Mouse (Mus musculus): ENCODE data around the gene Olfr718-ps1. TPM values are rescaled to one million over a fixed set of nuclear protein-coding genes. Genes with fewer than 3 reads are reported as not detected.
"Not testable (repeated sequence)": the region's sequence is repeated elsewhere in the genome, so short reads cannot be mapped to it uniquely, and the experiment has no call there.

Olfr718-ps1 gene
- polyA plus RNA-seq, 1 experiment from 2014 or later, result not detected

GRCm38 (mm10) chr5:143155534-143155933 lies 8.2 kb upstream of the Olfr718-ps1 start:
- WGBS (ENCODE audit: insufficient replicate concordance), result 68% methylated on average over 3 of the region's 3 CpGs
- DNase-seq (peak; percentile 36), ATAC-seq (ENCODE audit: low read depth) (no peak)
- Histone ChIP-seq H3K4me2 (no peak overlapping the region), H3K9me3 (replicated peaks) (peaks cover 9% of the 10 kb centered on the region; the same call in 1 of the 2 replicates), H3K36me3 (no peaks in the 10 kb centered on the region), H3K27me3 (peaks cover 44% of the 10 kb centered on the region), H3K9ac (no peak overlapping the region), H3K4me1 (replicated peaks) (no peaks in the 10 kb centered on the region), H3K4me3 (replicated peaks) (no peak overlapping the region), H3K27ac (no peak overlapping the region)

DNA sequence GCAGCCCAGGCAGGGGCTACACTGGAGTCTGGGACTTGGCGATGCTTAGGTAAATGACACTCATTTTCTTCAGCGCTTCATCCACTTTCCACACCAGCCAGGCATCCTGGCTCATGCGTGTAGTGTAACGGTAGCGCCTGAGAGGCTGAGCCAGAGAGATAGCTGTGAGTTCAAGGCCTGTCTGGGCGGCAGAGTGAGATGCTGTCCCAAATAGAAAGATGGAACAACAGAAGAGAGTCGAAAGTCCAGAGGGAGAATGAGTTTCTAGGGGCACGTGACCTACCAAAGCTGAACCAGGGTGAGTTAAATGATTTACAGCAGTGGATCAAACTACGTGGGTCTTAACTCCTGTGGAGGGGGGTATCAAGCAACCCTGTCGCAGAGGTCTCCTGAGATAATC lies 6.4 kb upstream of the Olfr718-ps1 start:
- H3K9ac ChIP-seq, result no peak overlapping the region
- no peak overlapping the region for H3K4me2 ChIP-seq
- H3K4me1 ChIP-seq (replicated peaks), result no peaks in the 10 kb centered on the region
- 73% methylated on average over 10 of the region's 10 CpGs for WGBS (ENCODE audit: insufficient replicate concordance)
- peaks cover 34% of the 10 kb centered on the region for H3K27me3 ChIP-seq
- no peaks in the 10 kb centered on the region for H3K36me3 ChIP-seq
- no peak for ATAC-seq (ENCODE audit: low read depth)
- DNase-seq, result no peak
- H3K4me3 ChIP-seq (replicated peaks), result no peak overlapping the region
- H3K27ac ChIP-seq, result no peak overlapping the region
- peaks cover 11% of the 10 kb centered on the region; the same call in 1 of the 2 replicates for H3K9me3 ChIP-seq (replicated peaks)

DNA sequence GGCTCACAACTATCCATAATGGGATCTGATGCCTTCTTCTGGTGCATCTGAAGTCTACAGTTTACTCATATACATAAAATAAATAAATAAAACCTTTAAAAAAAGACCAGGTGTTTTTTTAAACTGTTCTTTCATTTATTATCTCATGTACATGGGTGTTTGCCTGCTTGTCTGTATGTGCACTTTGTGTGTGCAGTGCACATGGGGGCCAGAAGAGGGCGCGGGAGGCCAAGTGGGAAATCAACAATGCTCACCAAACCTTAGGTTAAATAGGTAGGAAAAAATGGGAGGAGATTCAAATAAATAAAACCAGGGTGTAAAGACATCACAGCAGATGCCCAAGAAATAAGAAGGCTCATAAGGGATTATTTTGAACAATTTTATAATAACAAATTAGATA lies 2.7 kb upstream of the Olfr718-ps1 start:
- no peak overlapping the region for H3K4me3 ChIP-seq (replicated peaks)
- H3K36me3 ChIP-seq, result no peaks in the 10 kb centered on the region
- H3K27ac ChIP-seq, result no peak overlapping the region
- no peak overlapping the region for H3K4me2 ChIP-seq
- peaks cover 11% of the 10 kb centered on the region; the same call in 1 of the 2 replicates for H3K9me3 ChIP-seq (replicated peaks)
- no peak overlapping the region for H3K9ac ChIP-seq
- DNase-seq (no peak), ATAC-seq (ENCODE audit: low read depth) (no peak)
- no peaks in the 10 kb centered on the region for H3K4me1 ChIP-seq (replicated peaks)
- WGBS (ENCODE audit: insufficient replicate concordance), result 66% methylated on average over 2 of the region's 2 CpGs
- H3K27me3 ChIP-seq, result peaks cover 4% of the 10 kb centered on the region; the same call in 1 of the 2 replicates

DNA sequence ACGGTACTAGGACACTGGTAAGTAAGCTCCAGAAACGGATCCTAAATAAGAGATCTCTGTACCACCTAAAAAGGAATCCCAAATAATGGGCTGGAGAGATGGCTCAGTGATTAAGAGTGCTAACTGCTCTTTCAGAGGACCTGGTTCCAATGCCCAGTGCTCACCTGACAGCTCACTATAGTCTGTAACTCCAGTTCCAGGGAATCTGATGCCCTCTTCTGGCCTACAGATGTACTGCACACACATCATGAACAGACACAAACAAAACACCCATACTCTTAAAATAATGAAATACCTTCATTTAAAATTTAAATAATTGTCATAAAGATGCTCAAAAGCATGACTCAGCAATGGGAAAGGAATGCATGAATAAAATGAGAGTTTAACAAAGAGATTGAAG lies 2.2 kb upstream of the Olfr718-ps1 start:
- DNase-seq (no peak), ATAC-seq (ENCODE audit: low read depth) (no peak)
- H3K9me3 ChIP-seq (replicated peaks), result peaks cover 11% of the 10 kb centered on the region; the same call in 1 of the 2 replicates
- H3K27me3 ChIP-seq, result peaks cover 5% of the 10 kb centered on the region; the same call in 1 of the 2 replicates
- 80% methylated on average over 2 of the region's 2 CpGs for WGBS (ENCODE audit: insufficient replicate concordance)
- H3K9ac ChIP-seq, result no peak overlapping the region
- H3K4me3 ChIP-seq (replicated peaks), result no peak overlapping the region
- no peaks in the 10 kb centered on the region for H3K36me3 ChIP-seq
- no peak overlapping the region for H3K4me2 ChIP-seq
- H3K4me1 ChIP-seq (replicated peaks), result no peaks in the 10 kb centered on the region
- H3K27ac ChIP-seq, result no peak overlapping the region

DNA sequence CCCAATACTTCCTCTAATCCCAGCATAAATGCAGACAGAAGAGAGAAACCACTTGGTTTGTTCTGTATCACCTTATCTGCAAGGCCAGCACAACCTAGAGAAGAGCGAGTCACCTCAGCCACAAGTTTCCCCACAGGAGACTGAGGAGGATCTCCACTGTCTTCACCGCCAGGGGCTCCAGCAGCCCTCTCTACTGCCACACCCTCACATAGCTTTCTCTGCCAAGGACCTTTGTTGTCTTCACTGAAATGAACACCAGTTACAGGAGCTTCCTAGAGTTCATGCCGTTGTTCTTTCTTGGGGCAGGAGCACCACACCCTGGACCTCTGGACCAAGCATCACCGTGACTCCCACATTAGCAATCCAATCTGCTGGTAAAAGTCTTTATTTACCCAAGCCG lies 1.3 kb upstream of the Olfr718-ps1 start:
- H3K27me3 ChIP-seq, result peaks cover 7% of the 10 kb centered on the region; the same call in 1 of the 2 replicates
- H3K9me3 ChIP-seq (replicated peaks), result peaks cover 11% of the 10 kb centered on the region; the same call in 1 of the 2 replicates
- H3K4me1 ChIP-seq (replicated peaks), result no peaks in the 10 kb centered on the region
- DNase-seq (no peak), ATAC-seq (ENCODE audit: low read depth) (no peak)
- H3K9ac ChIP-seq, result no peak overlapping the region
- WGBS (ENCODE audit: insufficient replicate concordance), result 60% methylated on average over 5 of the region's 5 CpGs
- H3K36me3 ChIP-seq, result no peaks in the 10 kb centered on the region
- H3K27ac ChIP-seq, result no peak overlapping the region
- no peak overlapping the region for H3K4me3 ChIP-seq (replicated peaks)
- H3K4me2 ChIP-seq, result no peak overlapping the region

- no peak overlapping the region for H3K27ac ChIP-seq
- DNase-seq (no peak), ATAC-seq (ENCODE audit: low read depth) (peak; percentile 58)
- no peak overlapping the region for H3K4me3 ChIP-seq (replicated peaks)
- H3K27me3 ChIP-seq, result peaks cover 16% of the 10 kb centered on the region
- H3K4me1 ChIP-seq (replicated peaks), result peaks cover 21% of the 10 kb centered on the region
- no peak overlapping the region for H3K4me2 ChIP-seq
- no peaks in the 10 kb centered on the region for H3K9me3 ChIP-seq (replicated peaks)
- no peaks in the 10 kb centered on the region for H3K36me3 ChIP-seq
- H3K9ac ChIP-seq, result no peak overlapping the region
- WGBS (ENCODE audit: insufficient replicate concordance), result 72% methylated on average over 13 of the region's 13 CpGs
Observed at GRCm38 (mm10) chr5:143137580-143137979, 9.8 kb downstream of the Olfr718-ps1 start.

DNA sequence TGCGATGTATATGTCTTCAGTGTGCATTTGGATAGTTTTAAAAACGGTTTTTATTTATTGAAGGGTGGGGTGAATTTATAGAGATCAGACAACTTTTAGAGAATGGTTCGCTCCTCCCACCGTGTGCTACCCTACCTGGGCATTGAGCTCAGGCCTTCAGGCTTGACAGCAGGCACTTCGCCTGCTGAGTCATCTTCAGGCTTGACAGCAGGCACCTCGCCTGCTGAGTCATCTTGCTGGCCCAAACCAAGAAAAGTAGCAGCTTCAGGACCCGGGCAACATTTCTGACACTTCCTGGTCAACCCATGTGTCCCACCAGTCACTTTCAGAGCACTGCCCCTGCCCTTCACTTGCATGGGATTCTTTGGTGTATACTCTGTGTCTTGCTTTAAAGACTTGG lies 12.3 kb downstream of the Olfr718-ps1 start:
- WGBS (ENCODE audit: insufficient replicate concordance), result 55% methylated on average over 7 of the region's 7 CpGs

DNA sequence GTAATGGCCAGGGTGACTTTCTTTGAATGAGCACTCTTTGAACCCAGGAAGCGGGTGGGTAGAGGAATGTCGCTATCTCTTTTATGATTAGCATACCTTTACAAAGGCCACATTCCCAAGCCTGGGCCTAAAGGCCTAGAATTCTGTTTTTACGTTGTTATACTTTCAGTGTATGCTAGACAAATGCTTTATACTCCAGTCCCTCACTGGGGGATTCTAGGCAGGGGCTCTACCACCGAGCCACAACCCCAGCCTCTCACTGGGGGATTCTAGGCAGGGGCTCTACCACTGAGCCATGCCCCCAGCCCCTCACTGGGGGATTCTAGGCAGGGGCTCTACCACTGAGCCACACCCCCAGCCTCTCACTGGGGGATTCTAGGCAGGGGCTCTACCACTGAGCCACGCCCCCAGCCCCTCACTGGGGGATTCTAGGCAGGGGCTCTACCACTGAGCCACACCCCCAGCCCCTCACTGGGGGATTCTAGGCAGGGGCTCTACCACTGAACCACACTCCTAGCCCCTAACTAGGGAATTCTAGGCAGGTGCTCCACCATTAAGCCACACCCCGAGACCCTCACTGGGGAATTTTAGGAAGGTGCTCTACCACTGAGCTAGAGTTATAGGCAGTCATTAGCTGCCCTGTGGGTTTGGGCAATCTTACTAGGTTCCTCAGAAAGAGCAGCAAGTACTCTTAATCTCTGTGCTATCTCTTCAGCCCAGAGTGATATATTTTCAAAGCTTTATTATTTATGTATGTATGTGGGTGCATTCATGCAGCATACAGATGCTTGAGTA lies 13.0 kb downstream of the Olfr718-ps1 start:
- H3K9ac ChIP-seq; H3K4me2 ChIP-seq; H3K9me3 ChIP-seq (replicated peaks); H3K27ac ChIP-seq; H3K36me3 ChIP-seq; H3K4me3 ChIP-seq (replicated peaks); DNase-seq; ATAC-seq (ENCODE audit: low read depth): not testable (repeated sequence)
- H3K27me3 ChIP-seq, result peaks cover 11% of the 10 kb centered on the region
- peaks cover 24% of the 10 kb centered on the region for H3K4me1 ChIP-seq (replicated peaks)
- 78% methylated on average over 3 of the region's 6 CpGs for WGBS (ENCODE audit: insufficient replicate concordance)

More for the DNA sequence above, 12.3 kb downstream of the Olfr718-ps1 start:
- H3K4me3 ChIP-seq (replicated peaks), result no peak overlapping the region
- H3K9ac ChIP-seq, result no peak overlapping the region
- H3K9me3 ChIP-seq (replicated peaks), result no peaks in the 10 kb centered on the region
- no peaks in the 10 kb centered on the region for H3K36me3 ChIP-seq
- ATAC-seq (ENCODE audit: low read depth) (peak; percentile 64; the same call in 1 of the 2 replicates), DNase-seq (peak; percentile 60)
- H3K27ac ChIP-seq, result peak overlapping the region; percentile 47; the same call in 1 of the 2 replicates
- peaks cover 24% of the 10 kb centered on the region for H3K4me1 ChIP-seq (replicated peaks)
- peaks cover 8% of the 10 kb centered on the region for H3K27me3 ChIP-seq
- H3K4me2 ChIP-seq, result no peak overlapping the region

- 12% methylated on average over 13 of the region's 13 CpGs for WGBS (ENCODE audit: insufficient replicate concordance)
- H3K4me1 ChIP-seq (replicated peaks), result peaks cover 24% of the 10 kb centered on the region
- ATAC-seq (ENCODE audit: low read depth) (no peak), DNase-seq (no peak)
- H3K4me2 ChIP-seq, result no peak overlapping the region
- H3K36me3 ChIP-seq, result no peaks in the 10 kb centered on the region
- H3K9me3 ChIP-seq (replicated peaks), result no peaks in the 10 kb centered on the region
- H3K27ac ChIP-seq, result no peak overlapping the region
- H3K9ac ChIP-seq, result no peak overlapping the region
- H3K4me3 ChIP-seq (replicated peaks), result no peak overlapping the region
- H3K27me3 ChIP-seq, result peaks cover 21% of the 10 kb centered on the region
Observed at GRCm38 (mm10) chr5:143132935-143133514, 14.4 kb downstream of the Olfr718-ps1 start.

GRCm38 (mm10) chr5:143130342-143130741 lies 17.0 kb downstream of the Olfr718-ps1 start:
- H3K4me2 ChIP-seq, result no peak overlapping the region
- ATAC-seq (ENCODE audit: low read depth) (no peak), DNase-seq (peak; percentile 38)
- H3K4me1 ChIP-seq (replicated peaks), result peaks cover 20% of the 10 kb centered on the region
- H3K4me3 ChIP-seq (replicated peaks), result no peak overlapping the region
- 68% methylated on average over 7 of the region's 7 CpGs for WGBS (ENCODE audit: insufficient replicate concordance)
- H3K27me3 ChIP-seq, result peaks cover 29% of the 10 kb centered on the region
- no peaks in the 10 kb centered on the region for H3K36me3 ChIP-seq
- H3K27ac ChIP-seq, result no peak overlapping the region
- H3K9ac ChIP-seq, result no peak overlapping the region
- no peaks in the 10 kb centered on the region for H3K9me3 ChIP-seq (replicated peaks)

- no peak overlapping the region for H3K9ac ChIP-seq
- H3K36me3 ChIP-seq, result no peaks in the 10 kb centered on the region
- H3K27ac ChIP-seq, result no peak overlapping the region
- no peak overlapping the region for H3K4me2 ChIP-seq
- no peak overlapping the region for H3K4me3 ChIP-seq (replicated peaks)
- WGBS (ENCODE audit: insufficient replicate concordance), result 83% methylated on average over 16 of the region's 16 CpGs
- peaks cover 40% of the 10 kb centered on the region for H3K27me3 ChIP-seq
- ATAC-seq (ENCODE audit: low read depth), result no peak
- no peaks in the 10 kb centered on the region for H3K9me3 ChIP-seq (replicated peaks)
- DNase-seq, result no peak
- H3K4me1 ChIP-seq (replicated peaks), result peaks cover 12% of the 10 kb centered on the region
Observed at GRCm38 (mm10) chr5:143129101-143129500, 18.3 kb downstream of the Olfr718-ps1 start.

All from liver, embryonic 13.5 days (tissue).